Mouse (Mus musculus) embryonic facial prominence, embryonic 15.5 days (tissue): ENCODE data around the gene Zkscan8. TPM values are rescaled to one million over a fixed set of nuclear protein-coding genes. Genes with fewer than 3 reads are reported as not detected.
"Not testable (repeated sequence)": the region's sequence is repeated elsewhere in the genome, so short reads cannot be mapped to it uniquely, and the experiment has no call there.

Experiments used
- ATAC-seq: fragments of 200-750 bp; cut with Nextera tagmentation; 2 replicates; pipeline ENCODE4 v1.8.0; 2017; ENCODE audit warnings: low read depth, moderate TSS enrichment; ENCODE audit not compliant: insufficient number of reproducible peaks, low FRiP score, low TSS enrichment
- H3K27ac ChIP-seq: fragments of 300-500 bp; sonication (generic); replicated peaks from 2 replicates; pipeline ENCODE4 v1.5.1; 2015; ENCODE audit warnings: mild to moderate bottlenecking, inconsistent platforms
- H3K27me3 ChIP-seq: fragments of 300-500 bp; sonication (generic); 2 replicates; pipeline ENCODE4 v1.6.1; 2015; ENCODE audit warnings: inconsistent platforms
- H3K36me3 ChIP-seq: fragments of 300-500 bp; sonication (generic); 2 replicates; pipeline ENCODE4 v1.6.1; 2015; ENCODE audit warnings: mild to moderate bottlenecking, inconsistent platforms
- H3K4me1 ChIP-seq: fragments of 300-500 bp; sonication (generic); 2 replicates; pipeline ENCODE4 v1.6.1; 2015; ENCODE audit warnings: inconsistent platforms
- H3K4me2 ChIP-seq: fragments of 300-500 bp; sonication (generic); replicated peaks from 2 replicates; pipeline ENCODE4 v1.6.1; 2015; ENCODE audit warnings: mild to moderate bottlenecking, inconsistent platforms
- H3K4me3 ChIP-seq: fragments of 300-500 bp; sonication (generic); replicated peaks from 2 replicates; pipeline ENCODE4 v1.5.1; 2015; ENCODE audit warnings: mild to moderate bottlenecking, inconsistent platforms
- H3K9ac ChIP-seq: fragments of 300-500 bp; sonication (generic); 2 replicates; pipeline ENCODE4 v1.6.1; 2015; ENCODE audit warnings: inconsistent platforms
- H3K9me3 ChIP-seq: fragments of 300-500 bp; sonication (generic); replicated peaks from 2 replicates; pipeline ENCODE4 v1.6.1; 2016; ENCODE audit warnings: inconsistent platforms
- WGBS: fragments of 180-500 bp; shearing (Covaris S2); methylation state at CpG from one replicate; pipeline ENCODE4 v1.1.7; 2015; 5-methylcytosine and 5-hydroxymethylcytosine counted together
- polyA plus RNA-seq: library from polyadenylated mRNA; unstranded; fragments of >200 nt; fragmentation: Nextera tagmentation; extraction: Ambion mirVana; gene quantifications from 2 replicates; pipeline ENCODE4 v1.2.1, GENCODE M21; 2015

Gene Zkscan8
- polyA plus RNA-seq = 5.6 and 6.6 TPM in 2 replicates

DNA sequence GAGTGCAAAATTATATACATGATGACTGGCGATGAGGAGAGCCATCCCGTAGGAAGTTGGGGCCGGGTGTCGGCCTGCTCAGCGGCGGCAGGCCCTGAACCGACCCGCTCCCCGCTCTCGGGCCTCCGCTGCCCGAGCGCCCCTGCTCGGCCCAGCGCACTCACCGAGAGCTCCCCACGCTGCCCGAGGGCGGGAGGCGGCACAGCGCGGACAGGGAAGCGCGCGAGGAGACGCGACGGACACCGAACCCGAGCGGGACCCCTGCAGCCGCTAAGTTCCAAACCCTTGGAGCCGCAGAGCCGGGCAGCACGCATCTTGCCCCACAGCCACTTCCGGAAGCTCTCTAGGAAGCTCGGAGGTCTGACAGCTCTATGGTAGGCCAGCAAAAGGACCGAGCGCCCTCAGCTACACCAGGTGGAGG is at the start of gene Zkscan8:
Gene Zkscan8, minus strand, starts transcription at position 340 of the 421 bp plus-strand sequence.
- Histone ChIP-seq H3K9me3 (no peaks in the 10 kb centered on the region), H3K27ac (peak within 1 kb of the TSS; percentile 96), H3K36me3 (peaks cover 12% of the 10 kb centered on the region), H3K4me3 (peak within 1 kb of the TSS; percentile 91), H3K9ac (peak within 1 kb of the TSS; percentile 98), H3K4me1 (no peaks in the 10 kb centered on the region), H3K27me3 (no peaks in the 10 kb centered on the region), H3K4me2 (peak within 1 kb of the TSS; percentile 59)
- under 1% methylated on average over 39 of the region's 39 CpGs for WGBS
- peak; percentile 97 for ATAC-seq

GRCm38 (mm10) chr13:21559793-21560192 is 28.9 kb upstream of the Zkscan8 start, which contains the start of gene Olfr1535:
Gene Olfr1535 (minus strand): TSS chr13:21559893.
- no peak for ATAC-seq
- H3K4me3 ChIP-seq = no peak within 1 kb of the TSS
- no peak within 1 kb of the TSS for H3K9ac ChIP-seq
- no peak within 1 kb of the TSS for H3K27ac ChIP-seq
- no peaks in the 10 kb centered on the region for H3K4me1 ChIP-seq
- 57% methylated on average over 1 of the region's 1 CpGs for WGBS
- H3K9me3 ChIP-seq = no peaks in the 10 kb centered on the region
- H3K27me3 ChIP-seq = no peaks in the 10 kb centered on the region
- H3K4me2 ChIP-seq = no peak within 1 kb of the TSS
- H3K36me3 ChIP-seq = no peaks in the 10 kb centered on the region

DNA sequence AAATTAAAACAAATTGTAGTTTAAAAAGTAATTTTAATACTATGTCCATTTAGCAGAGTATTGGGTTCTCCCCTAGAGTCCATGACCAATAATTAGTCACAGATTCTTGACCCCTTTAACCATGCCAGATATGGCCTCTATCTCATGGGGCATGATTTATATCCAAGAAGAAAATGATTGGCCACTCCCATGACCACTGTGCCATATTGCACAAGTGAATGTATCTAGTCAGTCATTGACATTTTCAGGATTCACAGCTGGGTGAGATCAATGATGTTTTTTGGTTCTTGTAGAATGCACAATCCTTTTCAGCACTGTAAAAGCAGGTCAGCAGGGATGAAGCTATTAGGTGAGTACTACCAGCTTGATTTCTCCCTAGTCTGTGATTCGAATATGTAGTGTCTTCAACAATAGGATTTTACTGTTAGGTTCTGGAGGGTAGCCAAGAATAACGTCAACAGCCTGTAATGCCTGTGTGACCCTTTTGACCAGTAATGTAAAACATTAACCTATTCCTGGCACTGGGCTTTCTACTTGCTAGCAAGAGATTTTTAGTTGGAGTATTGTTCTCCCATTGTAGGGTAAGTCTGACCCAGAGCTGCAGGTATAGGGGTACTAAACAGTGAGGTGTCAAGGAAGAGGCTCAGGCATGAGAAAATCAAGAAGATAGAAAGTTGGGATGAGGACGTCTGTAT is 19.6 kb upstream of the Zkscan8 start:
- no peaks in the 10 kb centered on the region for H3K4me1 ChIP-seq
- H3K9ac ChIP-seq = no peak overlapping the region
- WGBS = 45% methylated on average over 3 of the region's 3 CpGs

DNA sequence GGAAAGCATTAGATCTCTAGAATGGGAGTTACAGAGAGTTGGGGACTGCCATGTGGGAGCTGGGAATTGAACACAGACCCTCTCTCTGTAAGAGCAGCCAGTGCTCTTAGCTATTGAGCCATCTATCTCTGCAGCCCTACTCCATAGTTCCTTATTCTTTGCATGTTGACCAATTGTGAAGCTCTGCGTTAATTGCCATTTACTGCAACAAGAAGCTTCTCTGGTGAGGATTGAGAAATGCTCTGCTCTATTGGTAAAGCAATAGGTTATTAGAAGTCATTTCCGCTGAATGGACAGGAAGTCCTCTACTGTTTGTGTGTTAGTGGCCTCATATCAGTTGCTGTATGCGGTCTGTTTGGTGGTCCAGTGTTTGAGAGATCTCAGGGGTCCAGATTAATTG is 18.6 kb upstream of the Zkscan8 start:
- H3K9me3 ChIP-seq = no peaks in the 10 kb centered on the region
- 92% methylated on average over 3 of the region's 3 CpGs for WGBS
- no peaks in the 10 kb centered on the region for H3K36me3 ChIP-seq
- no peaks in the 10 kb centered on the region for H3K4me1 ChIP-seq
- no peak for ATAC-seq
- H3K27me3 ChIP-seq = no peaks in the 10 kb centered on the region
- no peak overlapping the region for H3K9ac ChIP-seq
- H3K4me3 ChIP-seq = no peak overlapping the region
- no peak overlapping the region for H3K4me2 ChIP-seq
- no peak overlapping the region for H3K27ac ChIP-seq

More for the DNA sequence above, 19.6 kb upstream of the Zkscan8 start:
- H3K27me3 ChIP-seq = no peaks in the 10 kb centered on the region
- no peak overlapping the region for H3K4me2 ChIP-seq
- H3K4me3 ChIP-seq = no peak overlapping the region
- ATAC-seq = no peak
- no peak overlapping the region for H3K27ac ChIP-seq
- no peaks in the 10 kb centered on the region for H3K9me3 ChIP-seq
- H3K36me3 ChIP-seq = no peaks in the 10 kb centered on the region

DNA sequence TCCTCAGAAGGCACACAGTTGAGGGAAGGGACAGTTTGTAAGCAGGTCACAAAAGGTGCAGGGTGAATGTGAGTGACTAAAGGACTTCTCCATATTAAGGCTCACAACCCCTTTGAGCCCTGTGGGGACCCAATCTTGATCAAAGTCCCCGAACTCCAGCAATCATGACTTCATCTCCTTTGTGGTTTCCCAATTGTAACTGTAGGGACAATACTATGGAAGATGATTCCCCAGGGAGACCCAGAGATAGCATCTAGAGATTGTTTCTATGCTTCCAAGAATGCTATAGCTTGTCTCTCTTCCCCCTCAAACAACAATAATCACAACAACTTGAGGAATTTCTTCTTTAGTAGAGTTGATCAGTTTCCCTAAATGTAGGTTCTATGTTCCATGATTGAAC is 11.8 kb upstream of the Zkscan8 start, which contains the start of gene Olfr1366:
Gene Olfr1366, minus strand, starts transcription at position 101 of the 400 bp plus-strand sequence.
- 72% methylated on average over 1 of the region's 1 CpGs for WGBS
- H3K9me3 ChIP-seq = no peaks in the 10 kb centered on the region
- H3K4me3 ChIP-seq = no peak within 1 kb of the TSS
- H3K36me3 ChIP-seq = no peaks in the 10 kb centered on the region
- ATAC-seq = no peak
- no peak within 1 kb of the TSS for H3K4me2 ChIP-seq
- no peaks in the 10 kb centered on the region for H3K4me1 ChIP-seq
- no peak within 1 kb of the TSS for H3K27ac ChIP-seq
- no peak within 1 kb of the TSS for H3K9ac ChIP-seq
- no peaks in the 10 kb centered on the region for H3K27me3 ChIP-seq

DNA sequence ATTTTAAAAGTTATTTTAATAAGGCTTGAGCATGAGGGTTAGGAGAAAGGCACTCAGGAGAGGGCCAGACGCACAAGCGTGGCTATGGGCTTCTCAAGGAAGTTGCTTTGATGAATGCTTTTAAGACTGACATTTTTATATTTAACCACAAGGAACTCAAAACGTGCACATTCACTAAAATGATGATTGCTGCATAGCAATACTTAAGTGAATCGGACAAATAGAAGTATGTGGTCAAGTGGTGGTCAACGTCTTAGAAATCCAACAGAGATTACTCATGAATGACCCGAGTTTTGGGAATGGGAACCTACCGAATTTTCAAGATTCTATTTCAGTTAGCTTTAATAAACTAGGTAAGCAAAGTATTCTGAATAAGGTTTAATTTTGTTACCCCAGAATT is 784 bp downstream of the Zkscan8 start:
- H3K36me3 ChIP-seq = peaks cover 16% of the 10 kb centered on the region
- peak overlapping the region; percentile 59 for H3K4me2 ChIP-seq
- no peaks in the 10 kb centered on the region for H3K4me1 ChIP-seq
- no peaks in the 10 kb centered on the region for H3K9me3 ChIP-seq
- no peaks in the 10 kb centered on the region for H3K27me3 ChIP-seq
- H3K9ac ChIP-seq = no peak overlapping the region
- H3K27ac ChIP-seq = no peak overlapping the region
- peak overlapping the region; percentile 91 for H3K4me3 ChIP-seq
- ATAC-seq = no peak
- WGBS = 46% methylated on average over 7 of the region's 7 CpGs

- Histone ChIP-seq H3K27ac (peak overlapping the region; percentile 91), H3K4me3 (peak overlapping the region; percentile 63), H3K4me2 (peak overlapping the region; percentile 56), H3K27me3 (no peaks in the 10 kb centered on the region), H3K9me3 (no peaks in the 10 kb centered on the region), H3K9ac (peak overlapping the region; percentile 33; the same call in 1 of the 2 replicates), H3K36me3 (no peaks in the 10 kb centered on the region), H3K4me1 (no peaks in the 10 kb centered on the region)
- WGBS = under 1% methylated on average over 21 of the region's 21 CpGs
- ATAC-seq = peak; percentile 99
These were observed 24.7 kb downstream of the Zkscan8 start for GRCm38 (mm10) chr13:21506221-21506649.

DNA sequence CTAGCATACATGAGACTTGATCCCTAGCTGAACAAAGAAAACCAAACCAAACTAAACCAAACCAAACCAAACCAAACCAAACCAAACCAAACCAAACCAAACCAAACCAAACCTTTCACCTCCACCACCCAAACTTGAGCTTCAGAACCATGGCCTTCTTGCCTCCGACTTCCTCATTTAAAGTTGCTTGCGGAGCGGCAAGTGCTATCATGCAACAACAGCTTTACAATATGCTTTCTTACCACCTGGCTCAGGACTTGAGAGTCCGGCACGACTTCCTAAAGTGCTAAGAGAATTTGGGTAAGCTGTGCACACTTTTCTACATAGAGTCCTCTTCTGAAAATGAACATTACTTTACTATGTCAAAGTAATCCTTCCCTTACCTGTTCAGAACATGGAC is 28.6 kb downstream of the Zkscan8 start:
- no peaks in the 10 kb centered on the region for H3K27me3 ChIP-seq
- H3K36me3 ChIP-seq = no peaks in the 10 kb centered on the region
- H3K9me3 ChIP-seq = no peaks in the 10 kb centered on the region
- WGBS = 88% methylated on average over 5 of the region's 5 CpGs
- H3K4me1 ChIP-seq = no peaks in the 10 kb centered on the region
- no peak overlapping the region for H3K4me3 ChIP-seq
- no peak overlapping the region for H3K9ac ChIP-seq
- ATAC-seq = no peak
- H3K27ac ChIP-seq = no peak overlapping the region
- no peak overlapping the region for H3K4me2 ChIP-seq

- H3K4me3 ChIP-seq, H3K27ac ChIP-seq, ATAC-seq, H3K36me3 ChIP-seq, H3K4me1 ChIP-seq, H3K27me3 ChIP-seq, H3K9ac ChIP-seq, H3K4me2 ChIP-seq, H3K9me3 ChIP-seq: not testable (repeated sequence)
- WGBS = 89% methylated on average over 17 of the region's 17 CpGs
These were observed 29.7 kb downstream of the Zkscan8 start, which contains the start of gene Gm11273 for GRCm38 (mm10) chr13:21501182-21501581. Gene Gm11273 (minus strand): TSS chr13:21501418.

DNA sequence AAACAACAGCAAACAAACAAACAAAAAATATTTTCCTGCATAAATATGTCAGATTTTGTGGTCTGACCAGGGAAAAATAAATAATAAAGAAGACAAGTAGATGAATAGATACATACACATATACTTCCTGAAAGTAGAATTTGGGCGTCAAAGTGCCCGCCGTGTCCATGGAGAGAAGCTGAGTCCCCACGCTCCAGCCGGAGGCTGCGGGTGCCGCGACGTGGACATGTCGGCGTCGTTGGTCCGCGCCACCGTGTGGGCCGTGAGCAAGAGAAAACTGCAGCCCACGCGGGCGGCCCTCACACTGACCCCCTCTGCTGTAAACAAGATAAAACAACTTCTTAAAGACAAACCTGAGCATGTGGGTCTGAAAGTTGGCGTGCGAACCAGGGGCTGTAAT is 35.8 kb downstream of the Zkscan8 start, which contains the start of gene AK157302:
Gene AK157302, plus strand, starts transcription at position 144 of the 400 bp plus-strand sequence.
- no peak within 1 kb of the TSS for H3K4me3 ChIP-seq
- H3K36me3 ChIP-seq = no peaks in the 10 kb centered on the region
- no peaks in the 10 kb centered on the region for H3K9me3 ChIP-seq
- no peak within 1 kb of the TSS for H3K27ac ChIP-seq
- no peak within 1 kb of the TSS for H3K9ac ChIP-seq
- H3K27me3 ChIP-seq = no peaks in the 10 kb centered on the region
- H3K4me2 ChIP-seq = no peak within 1 kb of the TSS
- 90% methylated on average over 21 of the region's 21 CpGs for WGBS
- no peak for ATAC-seq
- no peaks in the 10 kb centered on the region for H3K4me1 ChIP-seq

- no peak for ATAC-seq
- 85% methylated on average over 5 of the region's 5 CpGs for WGBS
- no peaks in the 10 kb centered on the region for H3K36me3 ChIP-seq
These were observed 38.1 kb downstream of the Zkscan8 start for GRCm38 (mm10) chr13:21492847-21493246.

More at GRCm38 (mm10) chr13:21492847-21493246, 38.1 kb downstream of the Zkscan8 start:
- Histone ChIP-seq H3K27ac (no peak overlapping the region), H3K9ac (no peak overlapping the region), H3K27me3 (no peaks in the 10 kb centered on the region), H3K4me3 (no peak overlapping the region), H3K4me2 (no peak overlapping the region), H3K9me3 (no peaks in the 10 kb centered on the region), H3K4me1 (no peaks in the 10 kb centered on the region)
